Mouse (Mus musculus) kidney, postnatal 14 days (tissue): ENCODE measurements at regions not wholly inside any gene's neighbourhood (a gene's known extent, or its start where the extent isn't known, plus 50 kb on each side); places are given as distances from the start of the nearest gene placed in this dataset.

ENCODE experiments used
- DNase-seq: peaks from one replicate; pipeline ENCODE4 v3.0.0; 2022; ENCODE audit warnings: mixed read lengths

- DNase-seq: no peak
Measured at GRCm38 (mm10) chr10:97078022-97078473, 401.4 kb upstream of the Dcn start.

- no peak for DNase-seq
Measured at GRCm38 (mm10) chr10:97079575-97079974, 399.8 kb upstream of the Dcn start.

- DNase-seq: no peak
Measured at GRCm38 (mm10) chr10:97087286-97087685, 392.1 kb upstream of the Dcn start.

- DNase-seq: no peak
Measured at GRCm38 (mm10) chr10:97090254-97090653, 389.2 kb upstream of the Dcn start.

GRCm38 (mm10) chr10:97093886-97094285 lies 385.5 kb upstream of the Dcn start:
- DNase-seq: no peak

- no peak for DNase-seq
Measured at GRCm38 (mm10) chr10:97114501-97114900, 364.9 kb upstream of the Dcn start.

- DNase-seq: no peak
Measured at GRCm38 (mm10) chr10:97122693-97123092, 356.7 kb upstream of the Dcn start.

- DNase-seq: no peak
Measured at GRCm38 (mm10) chr10:97141561-97141960, 337.8 kb upstream of the Dcn start.

GRCm38 (mm10) chr10:97158561-97159395 lies 320.6 kb upstream of the Dcn start:
- DNase-seq: no peak

- DNase-seq: no peak
Measured at GRCm38 (mm10) chr10:97159396-97159760, 320.0 kb upstream of the Dcn start.

- peak; percentile 58 for DNase-seq
Measured at GRCm38 (mm10) chr10:97159831-97160575, 319.4 kb upstream of the Dcn start.

- DNase-seq: no peak
Measured at GRCm38 (mm10) chr10:97160892-97161291, 318.5 kb upstream of the Dcn start.

GRCm38 (mm10) chr10:97178468-97178867 lies 300.9 kb upstream of the Dcn start:
- no peak for DNase-seq

GRCm38 (mm10) chr10:97189696-97190095 lies 289.7 kb upstream of the Dcn start:
- DNase-seq: no peak

GRCm38 (mm10) chr10:97211238-97211695 lies 268.1 kb upstream of the Dcn start:
- no peak for DNase-seq

- no peak for DNase-seq
Measured at GRCm38 (mm10) chr10:97211785-97212398, 267.5 kb upstream of the Dcn start.

- peak; percentile 18 for DNase-seq
Measured at GRCm38 (mm10) chr10:97219474-97219873, 259.9 kb upstream of the Dcn start.

- no peak for DNase-seq
Measured at GRCm38 (mm10) chr10:97220431-97220830, 259.0 kb upstream of the Dcn start.

- DNase-seq: no peak
Measured at GRCm38 (mm10) chr10:97235631-97236030, 243.8 kb upstream of the Dcn start.

- DNase-seq: no peak
Measured at GRCm38 (mm10) chr10:97241476-97241875, 237.9 kb upstream of the Dcn start.

- DNase-seq: no peak
Measured at GRCm38 (mm10) chr10:97245674-97246073, 233.7 kb upstream of the Dcn start.

GRCm38 (mm10) chr10:97248522-97248921 lies 230.9 kb upstream of the Dcn start:
- no peak for DNase-seq

- DNase-seq: no peak
Measured at GRCm38 (mm10) chr10:97249760-97250159, 229.6 kb upstream of the Dcn start.

GRCm38 (mm10) chr10:97250167-97250566 lies 229.2 kb upstream of the Dcn start:
- DNase-seq: no peak
